Mouse (Mus musculus): ENCODE data around the gene Tmem106c.

The Tmem106c gene

GRCm38 (mm10) chr15:97963989-97964835 lies at the start of gene Tmem106c:
Gene Tmem106c, plus strand, starts transcription at chr15:97964200.
- DNase-seq (ENCODE audit: low read depth, low spot score), result peak; percentile 93

- DNase-seq (ENCODE audit: low read depth, low spot score), result peak; percentile 100
These were observed 49.7 kb upstream of the Tmem106c start for GRCm38 (mm10) chr15:97914331-97914747.

- DNase-seq (ENCODE audit: low read depth, low spot score), result no peak
These were observed 46.0 kb upstream of the Tmem106c start for GRCm38 (mm10) chr15:97917994-97918393.

GRCm38 (mm10) chr15:97919217-97919616 lies 44.8 kb upstream of the Tmem106c start:
- no peak for DNase-seq (ENCODE audit: low read depth, low spot score)

GRCm38 (mm10) chr15:97920306-97920705 lies 43.7 kb upstream of the Tmem106c start:
- no peak for DNase-seq (ENCODE audit: low read depth, low spot score)

GRCm38 (mm10) chr15:97921796-97922195 lies 42.2 kb upstream of the Tmem106c start:
- DNase-seq (ENCODE audit: low read depth, low spot score), result no peak

GRCm38 (mm10) chr15:97922421-97922820 lies 41.6 kb upstream of the Tmem106c start:
- DNase-seq (ENCODE audit: low read depth, low spot score), result peak; percentile 65

- DNase-seq (ENCODE audit: low read depth, low spot score), result no peak
These were observed 37.0 kb upstream of the Tmem106c start for GRCm38 (mm10) chr15:97927018-97927417.

- DNase-seq (ENCODE audit: low read depth, low spot score), result no peak
These were observed 36.2 kb upstream of the Tmem106c start for GRCm38 (mm10) chr15:97927821-97928220.

- no peak for DNase-seq (ENCODE audit: low read depth, low spot score)
These were observed 34.7 kb upstream of the Tmem106c start for GRCm38 (mm10) chr15:97929259-97929824.

- DNase-seq (ENCODE audit: low read depth, low spot score), result no peak
These were observed 31.6 kb upstream of the Tmem106c start for GRCm38 (mm10) chr15:97932441-97932840.

- DNase-seq (ENCODE audit: low read depth, low spot score), result peak; percentile 86
These were observed 25.4 kb upstream of the Tmem106c start for GRCm38 (mm10) chr15:97938580-97938979.

GRCm38 (mm10) chr15:97940088-97940487 lies 23.9 kb upstream of the Tmem106c start:
- no peak for DNase-seq (ENCODE audit: low read depth, low spot score)

- no peak for DNase-seq (ENCODE audit: low read depth, low spot score)
These were observed 22.7 kb upstream of the Tmem106c start for GRCm38 (mm10) chr15:97941306-97941705.

- DNase-seq (ENCODE audit: low read depth, low spot score), result no peak
These were observed 21.5 kb upstream of the Tmem106c start for GRCm38 (mm10) chr15:97942538-97942937.

GRCm38 (mm10) chr15:97943356-97943755 lies 20.6 kb upstream of the Tmem106c start:
- DNase-seq (ENCODE audit: low read depth, low spot score), result no peak

GRCm38 (mm10) chr15:97944919-97945574 lies 19.0 kb upstream of the Tmem106c start:
- DNase-seq (ENCODE audit: low read depth, low spot score), result no peak

- no peak for DNase-seq (ENCODE audit: low read depth, low spot score)
These were observed 18.2 kb upstream of the Tmem106c start for GRCm38 (mm10) chr15:97945656-97946315.

GRCm38 (mm10) chr15:97948720-97949119 lies 15.3 kb upstream of the Tmem106c start:
- peak; percentile 39 for DNase-seq (ENCODE audit: low read depth, low spot score)

- DNase-seq (ENCODE audit: low read depth, low spot score), result no peak
These were observed 14.3 kb upstream of the Tmem106c start for GRCm38 (mm10) chr15:97949706-97950105.

GRCm38 (mm10) chr15:97950240-97950639 lies 13.8 kb upstream of the Tmem106c start:
- DNase-seq (ENCODE audit: low read depth, low spot score), result no peak

Data from 3T3-L1 (cell line).